Mouse (Mus musculus) heart, embryonic 14.5 days (tissue): Measurements from ENCODE around the gene Elf1. TPM values are rescaled to one million over a fixed set of nuclear protein-coding genes. Genes with fewer than 3 reads are reported as not detected.
A peak's percentile ranks its signal among the peaks of the same experiment; 100 is the strongest.

Source experiments
- ATAC-seq: fragments of 200-750 bp; cut with Nextera tagmentation; 2 replicates; pipeline ENCODE4 v1.8.0; 2017; ENCODE audit warnings: low read depth, moderate TSS enrichment; ENCODE audit not compliant: insufficient number of reproducible peaks, insufficient read depth, low FRiP score
- H3K27ac ChIP-seq, 2 experiments: fragments of 200-500 bp in 1 of 2; fragments of 300-500 bp in 1 of 2; sonication (generic) in 1 of 2; replicated peaks in 1 of 2; 2 replicates each; pipeline ENCODE4 v1.5.1; 2012 to 2014; ENCODE audit warnings: low read depth in 2 of 2, low read length in 2 of 2, control low read depth in 1 of 2, mild to moderate bottlenecking in 1 of 2, mixed read lengths in 1 of 2; ENCODE audit not compliant: control insufficient read depth in 1 of 2, insufficient read depth in 1 of 2
- H3K27me3 ChIP-seq: fragments of 300-500 bp; sonication (generic); 2 replicates; pipeline ENCODE4 v1.6.1; 2014; ENCODE audit warnings: mild to moderate bottlenecking, low read length, control low read depth; ENCODE audit not compliant: control insufficient read depth, insufficient read depth
- H3K36me3 ChIP-seq: fragments of 300-500 bp; sonication (generic); 2 replicates; pipeline ENCODE4 v1.6.1; 2014; ENCODE audit warnings: mild to moderate bottlenecking, control low read depth, low read length, mixed read lengths; ENCODE audit not compliant: control insufficient read depth, insufficient read depth
- H3K4me1 ChIP-seq, 2 experiments: fragments of 200-500 bp in 1 of 2; fragments of 300-500 bp in 1 of 2; sonication (generic) in 1 of 2; 2 replicates each; pipeline ENCODE4 v1.6.1; 2012 to 2014; ENCODE audit warnings: low read length in 2 of 2, control low read depth in 1 of 2, mixed read lengths in 1 of 2; ENCODE audit not compliant: control insufficient read depth in 2 of 2, insufficient read depth in 2 of 2
- H3K4me2 ChIP-seq: fragments of 300-500 bp; sonication (generic); 2 replicates; pipeline ENCODE4 v1.6.1; 2014; ENCODE audit warnings: mild to moderate bottlenecking, low read length
- H3K4me3 ChIP-seq, 2 experiments: fragments of 200-500 bp in 1 of 2; fragments of 300-500 bp in 1 of 2; sonication (generic) in 1 of 2; 2 replicates each; pipeline ENCODE4 v1.5.1; 2012 to 2014; ENCODE audit warnings: low read length in 2 of 2, mild to moderate bottlenecking in 2 of 2, control low read depth in 1 of 2, low read depth in 1 of 2, moderate library complexity in 1 of 2; ENCODE audit not compliant: control insufficient read depth in 1 of 2, insufficient read depth in 1 of 2
- H3K9ac ChIP-seq: fragments of 300-500 bp; sonication (generic); 2 replicates; pipeline ENCODE4 v1.6.1; 2014; ENCODE audit warnings: mild to moderate bottlenecking, low read length
- H3K9me3 ChIP-seq: fragments of 300-500 bp; sonication (generic); 2 replicates; pipeline ENCODE4 v1.6.1; 2016; ENCODE audit warnings: low read length, control low read depth; ENCODE audit not compliant: control insufficient read depth
- WGBS: fragments of 180-500 bp; shearing (Covaris S2); extraction: QIAGEN DNeasy Blood & Tissue Kit; methylation state at CpG from one replicate; pipeline ENCODE4 v1.1.7; 2014; 5-methylcytosine and 5-hydroxymethylcytosine counted together
- polyA plus RNA-seq: library from polyadenylated mRNA; unstranded; fragments of >200 nt; fragmentation: Nextera tagmentation; extraction: Ambion mirVana; gene quantifications from 2 replicates; pipeline ENCODE4 v1.2.1, GENCODE M21; 2014

Gene Elf1
- polyA plus RNA-seq, 1 experiment from 2014 or later, result 12.0 TPM

- H3K9me3 ChIP-seq, result no peaks in the 10 kb centered on the region
- no peak overlapping the region for H3K4me2 ChIP-seq
- peak overlapping the region in 1 of 2 experiments; percentile 38; a peak in 2 of 4 replicates for H3K27ac ChIP-seq
- no peak overlapping the region for H3K4me3 ChIP-seq
- H3K27me3 ChIP-seq, result no peaks in the 10 kb centered on the region
- 66% methylated on average over 7 of the region's 7 CpGs for WGBS
- H3K4me1 ChIP-seq, result peaks cover 0 to 11% of the 10 kb centered on the region in 2 experiments; a peak in 2 of 4 replicates
- no peak overlapping the region for H3K9ac ChIP-seq
- no peaks in the 10 kb centered on the region for H3K36me3 ChIP-seq
- ATAC-seq, result no peak
Observed at GRCm38 (mm10) chr14:79549343-79549742, 68.3 kb downstream of the Elf1 start.

DNA sequence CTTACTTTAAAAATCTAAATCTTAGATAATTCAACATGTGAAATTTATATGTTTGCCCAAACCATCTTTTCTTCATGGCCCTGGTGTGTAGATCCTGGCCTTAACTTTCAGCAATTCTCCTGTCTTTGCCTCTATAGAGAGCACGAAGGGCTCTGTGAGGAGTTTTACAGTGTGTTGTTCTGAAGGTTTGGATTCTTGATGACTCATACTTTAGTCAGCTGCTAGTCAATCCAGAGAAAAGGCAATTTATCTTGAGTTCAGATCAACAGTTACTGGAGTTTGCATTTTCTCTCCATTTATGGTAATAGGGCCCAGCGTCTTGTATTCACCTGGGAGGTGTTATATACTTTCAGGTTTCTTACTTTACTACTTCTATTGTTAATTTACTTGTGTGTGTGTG, 70.9 kb downstream of the Elf1 start:
- Histone ChIP-seq H3K4me2 (no peak overlapping the region), H3K27me3 (no peaks in the 10 kb centered on the region), H3K9ac (no peak overlapping the region), H3K27ac (no peak overlapping the region), H3K9me3 (no peaks in the 10 kb centered on the region), H3K4me1 (peaks cover 0 to 11% of the 10 kb centered on the region in 2 experiments; a peak in 2 of 4 replicates), H3K36me3 (no peaks in the 10 kb centered on the region), H3K4me3 (no peak overlapping the region)
- WGBS, result 79% methylated on average over 2 of the region's 2 CpGs
- ATAC-seq, result no peak

- no peak for ATAC-seq
- no peak overlapping the region for H3K4me3 ChIP-seq
- no peak overlapping the region for H3K27ac ChIP-seq
- H3K4me2 ChIP-seq, result no peak overlapping the region
- WGBS, result 95% methylated on average over 1 of the region's 1 CpGs
- no peaks in the 10 kb centered on the region for H3K27me3 ChIP-seq
- H3K36me3 ChIP-seq, result no peaks in the 10 kb centered on the region
- H3K9me3 ChIP-seq, result no peaks in the 10 kb centered on the region
- H3K4me1 ChIP-seq, result peaks cover 0 to 11% of the 10 kb centered on the region in 2 experiments; a peak in 2 of 4 replicates
- H3K9ac ChIP-seq, result no peak overlapping the region
Observed at GRCm38 (mm10) chr14:79552854-79553253, 71.9 kb downstream of the Elf1 start.

- Histone ChIP-seq H3K36me3 (peaks cover 12% of the 10 kb centered on the region), H3K4me3 (no peak overlapping the region), H3K27ac (no peak overlapping the region), H3K27me3 (no peaks in the 10 kb centered on the region), H3K9ac (no peak overlapping the region), H3K4me2 (no peak overlapping the region), H3K9me3 (no peaks in the 10 kb centered on the region), H3K4me1 (peaks cover 0 to 4% of the 10 kb centered on the region in 2 experiments; a peak in 1 of 4 replicates)
- 87% methylated on average over 1 of the region's 1 CpGs for WGBS
- ATAC-seq, result no peak
Observed at GRCm38 (mm10) chr14:79557796-79558195, 76.8 kb downstream of the Elf1 start.

- H3K27ac ChIP-seq, result 0 out of 4 replicates have a peak overlapping the region, but pooled peaks of 1 of the 2 experiments have one; percentile 19
- no peak for ATAC-seq
- peaks cover 37% of the 10 kb centered on the region for H3K36me3 ChIP-seq
- no peak overlapping the region for H3K4me2 ChIP-seq
- H3K9ac ChIP-seq, result 0 out of 2 replicates have a peak overlapping the region, but pooled peaks have one; percentile 14
- no peaks in the 10 kb centered on the region for H3K9me3 ChIP-seq
- 4% methylated on average over 5 of the region's 5 CpGs for WGBS
- H3K27me3 ChIP-seq, result no peaks in the 10 kb centered on the region
- peaks cover 0 to 4% of the 10 kb centered on the region in 2 experiments; a peak in 1 of 4 replicates for H3K4me1 ChIP-seq
- no peak overlapping the region for H3K4me3 ChIP-seq
Observed at GRCm38 (mm10) chr14:79562745-79563144, 81.8 kb downstream of the Elf1 start.

GRCm38 (mm10) chr14:79564784-79565183, 83.8 kb downstream of the Elf1 start:
- no peak overlapping the region for H3K4me2 ChIP-seq
- no peaks in the 10 kb centered on the region for H3K9me3 ChIP-seq
- no peak for ATAC-seq
- peaks cover 0 to 4% of the 10 kb centered on the region in 2 experiments; a peak in 1 of 4 replicates for H3K4me1 ChIP-seq
- no peak overlapping the region for H3K9ac ChIP-seq
- no peaks in the 10 kb centered on the region for H3K27me3 ChIP-seq
- no peak overlapping the region for H3K27ac ChIP-seq
- H3K4me3 ChIP-seq, result no peak overlapping the region
- H3K36me3 ChIP-seq, result peaks cover 56% of the 10 kb centered on the region
- 64% methylated on average over 6 of the region's 6 CpGs for WGBS

GRCm38 (mm10) chr14:79573482-79574191, 92.6 kb downstream of the Elf1 start:
- no peak for ATAC-seq
- H3K9ac ChIP-seq, result no peak overlapping the region

More at GRCm38 (mm10) chr14:79573482-79574191, 92.6 kb downstream of the Elf1 start:
- peaks cover 51% of the 10 kb centered on the region for H3K36me3 ChIP-seq
- H3K9me3 ChIP-seq, result no peaks in the 10 kb centered on the region
- H3K27ac ChIP-seq, result no peak overlapping the region
- no peak overlapping the region for H3K4me2 ChIP-seq
- no peaks in the 10 kb centered on the region for H3K27me3 ChIP-seq
- no peak overlapping the region for H3K4me3 ChIP-seq
- WGBS, result 83% methylated on average over 13 of the region's 13 CpGs
- H3K4me1 ChIP-seq, result no peaks in the 10 kb centered on the region
